Mouse (Mus musculus) olfactory bulb, adult 2 months (tissue): ENCODE data around the gene Rpl31. TPM values are rescaled to one million over a fixed set of nuclear protein-coding genes. Genes with fewer than 3 reads are reported as not detected.

Experiments used
- H3K27ac ChIP-seq: fragments of 200-500 bp; 2 replicates; pipeline ENCODE4 v1.5.1; 2012; ENCODE audit warnings: low read depth, low read length; ENCODE audit not compliant: insufficient read depth
- H3K4me1 ChIP-seq: fragments of 200-500 bp; 2 replicates; pipeline ENCODE4 v1.6.1; 2012; ENCODE audit warnings: low read length; ENCODE audit not compliant: control insufficient read depth, insufficient read depth
- H3K4me3 ChIP-seq: fragments of 200-500 bp; 2 replicates; pipeline ENCODE4 v1.5.1; 2012; ENCODE audit warnings: mild to moderate bottlenecking, low read depth, low read length, moderate library complexity; ENCODE audit not compliant: insufficient read depth
- CTCF ChIP-seq: fragments of 200-500 bp; IDR thresholded peaks from 2 replicates; pipeline ENCODE4 v1.5.1; 2012; ENCODE audit warnings: low read depth, mild to moderate bottlenecking, low read length, moderate library complexity; ENCODE audit not compliant: insufficient read depth
- POLR2A ChIP-seq: fragments of 200-500 bp; IDR thresholded peaks from 2 replicates; pipeline ENCODE4 v1.6.1; 2012; ENCODE audit warnings: mild to moderate bottlenecking, low read depth, low read length, moderate library complexity; ENCODE audit not compliant: insufficient read depth
- WGBS: fragments of 180-500 bp; shearing (Covaris S2); methylation state at CpG from one replicate; pipeline ENCODE4 v1.1.7; 2018; 5-methylcytosine and 5-hydroxymethylcytosine counted together
- polyA plus RNA-seq: library from polyadenylated mRNA; stranded (reverse); fragments of >200 nt; gene quantifications from 2 replicates; pipeline ENCODE4 v1.2.4, GENCODE M21; 2012; ENCODE audit warnings: low replicate concordance; ENCODE audit not compliant: missing spikeins, insufficient read depth, insufficient read length

Rpl31 gene
- polyA plus RNA-seq, 1 experiment: 807 TPM

DNA sequence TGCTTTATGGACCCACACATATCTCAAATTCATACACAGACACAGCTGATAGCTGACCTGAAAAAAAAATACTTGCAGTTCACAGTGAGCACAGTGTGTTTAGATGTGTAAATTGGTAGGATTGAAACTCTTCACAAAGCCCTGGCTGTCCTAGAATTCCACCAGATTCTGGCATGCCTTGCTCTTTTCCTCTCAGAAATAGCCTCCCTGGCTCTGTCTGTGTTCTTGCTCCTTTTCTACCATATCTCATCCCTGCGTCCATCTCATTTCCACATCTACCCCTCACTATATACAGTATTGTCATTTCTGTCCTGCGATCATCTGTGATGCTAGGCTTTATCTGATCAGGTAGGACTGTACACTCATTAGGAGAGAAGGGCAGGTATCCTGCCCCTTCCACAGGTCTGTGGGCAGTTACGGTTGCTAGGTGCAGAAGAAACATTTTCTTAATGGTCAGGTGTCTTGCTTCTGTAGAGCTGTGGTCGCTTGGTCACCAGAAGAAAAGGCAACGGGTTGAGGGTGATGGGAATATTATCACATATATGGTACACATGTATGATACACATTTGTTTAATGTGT is 6.7 kb downstream of the Rpl31 start:
- no peak overlapping the region for H3K27ac ChIP-seq
- H3K4me1 ChIP-seq: no peaks in the 10 kb centered on the region
- 83% methylated on average over 5 of the region's 5 CpGs for WGBS
- H3K4me3 ChIP-seq: no peak overlapping the region
- TF ChIP-seq POLR2A (no peak), CTCF (no peak)

DNA sequence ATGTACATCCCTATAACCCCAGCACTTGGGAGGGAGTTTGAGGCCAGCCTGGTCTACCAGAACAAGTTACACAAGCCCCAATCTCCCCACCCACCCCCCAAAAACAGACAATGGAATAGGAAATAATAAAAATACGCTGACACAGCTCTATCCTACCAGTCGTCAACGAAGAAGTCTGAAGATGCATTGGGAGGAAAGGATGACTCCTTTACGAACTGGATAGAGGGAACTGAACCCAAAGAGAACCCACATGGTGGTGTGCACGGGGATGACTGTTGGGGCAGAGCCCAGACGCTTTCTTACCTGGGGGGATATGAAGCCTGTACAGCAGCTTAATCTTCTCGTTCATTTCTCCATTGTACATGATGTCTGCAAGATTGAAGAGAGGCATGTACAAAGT is 8.5 kb downstream of the Rpl31 start:
- WGBS: 88% methylated on average over 7 of the region's 7 CpGs
- H3K4me1 ChIP-seq: no peaks in the 10 kb centered on the region
- H3K4me3 ChIP-seq: no peak overlapping the region
- no peak overlapping the region for H3K27ac ChIP-seq
- TF ChIP-seq POLR2A (no peak), CTCF (no peak)

DNA sequence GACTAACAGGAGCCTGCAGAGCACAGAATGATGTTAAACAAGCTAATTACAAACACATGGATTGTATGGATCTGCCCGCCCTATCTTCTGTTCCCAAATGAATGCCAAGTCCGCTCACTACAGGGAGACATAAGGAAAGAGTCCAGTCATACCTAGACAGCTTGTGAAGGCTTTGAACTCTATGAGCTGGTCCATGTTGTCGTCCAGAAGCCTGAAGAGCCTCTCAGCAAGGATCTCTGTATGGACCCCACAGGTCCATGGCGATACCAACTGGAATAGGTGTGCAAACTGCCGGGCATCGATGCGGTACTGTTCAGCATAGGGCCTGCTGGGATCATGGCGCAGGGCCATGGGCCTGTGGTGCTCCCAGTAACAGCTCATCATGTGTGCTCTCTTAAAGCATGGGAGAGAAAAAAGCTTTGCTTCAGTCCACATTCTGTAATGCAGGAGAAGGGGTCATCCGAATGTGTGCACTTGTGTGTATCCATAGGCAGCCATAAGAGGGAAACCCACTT is 9.1 kb downstream of the Rpl31 start:
- H3K4me3 ChIP-seq: no peak overlapping the region
- no peak for TF ChIP-seq POLR2A
- no peak for TF ChIP-seq CTCF
- 92% methylated on average over 9 of the region's 9 CpGs for WGBS
- H3K4me1 ChIP-seq: no peaks in the 10 kb centered on the region
- no peak overlapping the region for H3K27ac ChIP-seq

DNA sequence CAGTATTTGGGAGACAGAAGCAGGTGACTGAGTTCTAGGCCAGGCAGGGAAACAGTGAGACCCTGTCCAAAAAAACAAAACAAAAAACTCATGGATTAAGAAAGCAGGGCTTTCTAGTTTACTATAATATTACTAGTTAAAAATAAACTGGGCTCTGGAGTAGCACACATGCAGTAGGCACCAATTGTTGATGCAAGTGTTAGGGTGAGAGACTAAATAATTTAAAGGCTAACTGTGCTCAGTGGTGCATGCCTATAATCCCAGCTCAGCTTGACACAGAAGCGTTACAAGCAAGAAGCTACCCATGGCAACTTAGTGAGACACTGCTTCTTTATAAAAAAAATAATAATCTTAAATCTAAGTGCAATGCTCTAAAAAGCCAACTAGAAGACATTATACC is 10.9 kb downstream of the Rpl31 start:
- Histone ChIP-seq H3K27ac (no peak overlapping the region), H3K4me1 (no peaks in the 10 kb centered on the region), H3K4me3 (no peak overlapping the region)
- WGBS: 33% methylated on average over 1 of the region's 1 CpGs
- TF ChIP-seq POLR2A (no peak), CTCF (no peak)

DNA sequence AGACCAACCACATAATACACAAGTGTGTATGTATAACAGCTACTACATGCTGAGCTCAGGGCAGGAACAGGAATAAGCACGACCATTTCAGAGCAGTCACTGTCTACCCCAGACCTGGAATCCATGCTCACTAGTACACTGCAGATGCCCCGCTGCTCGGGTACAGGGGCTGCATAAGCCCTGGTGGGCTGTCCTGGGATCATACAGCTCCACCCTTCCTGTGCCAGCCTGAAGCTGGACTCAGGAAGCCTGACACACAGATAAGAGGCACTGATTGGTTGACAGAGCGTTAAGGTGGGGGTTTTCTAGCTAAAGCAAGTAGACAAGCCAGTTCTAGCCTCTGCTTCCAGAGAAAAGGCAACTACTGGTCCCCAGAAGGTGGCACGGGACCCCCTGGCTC is 11.4 kb downstream of the Rpl31 start:
- 70% methylated on average over 5 of the region's 5 CpGs for WGBS
- H3K27ac ChIP-seq: no peak overlapping the region
- no peak overlapping the region for H3K4me3 ChIP-seq
- TF ChIP-seq CTCF (no peak), POLR2A (no peak)
- H3K4me1 ChIP-seq: no peaks in the 10 kb centered on the region

DNA sequence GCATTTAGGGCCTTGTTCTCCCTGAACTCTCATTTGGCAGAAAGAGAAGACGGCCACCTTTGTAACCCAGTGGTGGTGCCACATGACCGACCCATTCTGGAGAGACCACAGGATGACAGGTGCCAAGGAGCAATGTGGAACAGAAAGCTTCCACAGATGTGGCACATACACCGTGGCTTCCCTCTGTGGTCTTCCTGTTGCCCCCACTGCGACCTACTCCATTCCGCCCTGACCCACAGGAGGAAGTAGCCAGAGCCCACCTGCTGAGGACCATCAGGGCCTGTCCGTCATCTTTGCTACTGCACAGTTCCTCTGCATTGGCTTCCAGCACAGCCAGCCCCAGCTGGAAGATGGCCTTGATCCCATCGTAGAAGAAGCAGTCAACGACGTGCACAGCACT is 13.4 kb downstream of the Rpl31 start:
- H3K4me3 ChIP-seq: no peak overlapping the region
- TF ChIP-seq POLR2A: no peak
- TF ChIP-seq CTCF: no peak
- no peaks in the 10 kb centered on the region for H3K4me1 ChIP-seq
- WGBS: 90% methylated on average over 9 of the region's 9 CpGs
- H3K27ac ChIP-seq: no peak overlapping the region

DNA sequence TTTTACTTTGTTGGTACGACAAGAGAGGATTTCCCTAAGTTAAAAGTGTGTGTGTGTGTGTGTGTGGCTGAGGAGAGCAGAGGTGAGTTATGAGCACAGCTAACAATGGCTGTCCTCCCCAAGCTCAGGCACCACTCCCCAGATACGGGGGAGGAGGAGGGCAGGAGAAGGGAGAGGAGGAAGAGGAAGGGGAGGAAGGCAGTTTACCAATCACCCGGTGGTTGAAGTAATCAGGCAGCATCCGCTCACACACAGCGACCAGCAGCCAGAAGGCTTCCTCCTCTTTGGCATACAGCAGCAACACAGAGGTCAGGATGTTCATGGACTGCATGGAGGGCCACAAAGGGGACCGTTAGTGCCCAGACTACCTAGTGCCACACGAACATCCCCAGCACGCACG is 17.3 kb downstream of the Rpl31 start:
- Histone ChIP-seq H3K4me3 (no peak overlapping the region), H3K4me1 (no peaks in the 10 kb centered on the region), H3K27ac (no peak overlapping the region)
- WGBS: 82% methylated on average over 9 of the region's 9 CpGs
- TF ChIP-seq POLR2A (no peak), CTCF (no peak)

DNA sequence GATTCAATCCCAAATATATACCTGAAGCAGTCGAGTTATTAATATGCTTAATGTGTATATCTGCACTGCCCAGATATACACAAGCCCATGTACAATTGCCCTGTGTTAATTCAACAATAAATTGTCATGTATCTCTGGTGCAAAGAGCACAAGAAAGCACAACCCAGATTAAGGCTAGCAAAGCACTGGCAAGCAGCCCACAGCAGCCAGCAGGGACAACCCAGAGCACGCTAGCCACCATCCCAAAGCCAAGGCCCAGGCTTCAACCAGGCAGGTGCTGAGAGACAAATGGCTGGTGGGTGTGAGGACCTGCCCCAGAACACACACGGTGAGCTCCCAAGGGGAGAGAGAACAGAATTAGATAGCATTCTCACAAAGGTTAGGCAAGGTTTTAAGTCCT is 18.8 kb downstream of the Rpl31 start:
- Histone ChIP-seq H3K27ac (no peak overlapping the region), H3K4me1 (no peaks in the 10 kb centered on the region), H3K4me3 (no peak overlapping the region)
- TF ChIP-seq POLR2A: no peak
- no peak for TF ChIP-seq CTCF
- WGBS: 74% methylated on average over 3 of the region's 3 CpGs

DNA sequence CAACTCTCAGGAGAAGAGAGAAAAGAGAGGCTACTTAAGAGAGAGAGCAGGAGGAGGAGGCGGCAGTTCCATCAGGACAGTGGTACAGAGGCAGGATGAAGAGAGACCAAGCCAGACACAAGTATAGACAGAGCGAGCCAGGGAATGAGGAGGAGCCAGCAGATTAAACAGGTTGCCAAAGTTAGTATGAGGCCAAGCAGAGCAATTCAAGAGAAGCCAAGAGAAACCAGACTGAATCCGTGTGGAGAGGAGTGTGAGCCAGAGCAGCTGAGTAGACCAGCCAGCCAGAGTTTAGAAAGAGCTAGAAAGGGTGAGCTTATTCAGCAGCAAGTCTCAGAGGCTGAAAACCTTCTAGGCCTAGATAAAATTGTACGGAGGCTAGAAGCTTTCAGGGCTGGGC is 19.9 kb downstream of the Rpl31 start:
- Histone ChIP-seq H3K4me3 (no peak overlapping the region), H3K27ac (no peak overlapping the region), H3K4me1 (no peaks in the 10 kb centered on the region)
- WGBS: 64% methylated on average over 4 of the region's 4 CpGs
- TF ChIP-seq POLR2A (no peak), CTCF (no peak)

DNA sequence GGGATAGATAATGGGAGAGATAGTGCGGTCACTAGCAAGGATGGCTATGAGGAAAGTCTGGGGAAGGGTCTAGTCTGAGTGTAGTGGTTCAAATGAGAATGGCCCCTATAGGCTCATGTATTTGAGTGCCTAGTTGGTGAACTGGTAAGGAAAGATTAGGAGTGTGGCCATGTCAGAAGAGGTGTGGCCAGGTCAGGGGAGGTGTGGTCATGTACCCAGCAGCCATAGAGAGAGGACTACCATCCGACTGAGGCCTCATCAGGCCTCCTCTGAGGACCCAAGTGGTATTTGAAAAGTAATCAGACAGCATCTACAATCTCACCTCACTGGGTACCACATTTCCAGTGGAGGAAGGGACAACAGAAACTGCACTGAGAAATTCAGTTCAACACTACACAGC is 20.5 kb downstream of the Rpl31 start:
- Histone ChIP-seq H3K4me1 (no peaks in the 10 kb centered on the region), H3K4me3 (no peak overlapping the region), H3K27ac (no peak overlapping the region)
- TF ChIP-seq POLR2A (no peak), CTCF (no peak)
- 71% methylated on average over 2 of the region's 2 CpGs for WGBS
